Mouse (Mus musculus): ENCODE results near the gene E2f3.

GRCm38 (mm10) chr13:29957731-29958254 lies 28.1 kb downstream of the E2f3 start:
- TF ChIP-seq CTCF (IDR thresholded peaks at IDR 0.05; ENCODE audit: low read depth) (no peak), EP300 (IDR thresholded peaks at IDR 0.05; ENCODE audit: low read depth) (no peak)
